Mouse (Mus musculus): ENCODE data around the gene Klhl29. TPM values are rescaled to one million over a fixed set of nuclear protein-coding genes. Genes with fewer than 3 reads are reported as not detected.

Gene Klhl29
- total RNA-seq (2014; rRNA removed) = 11.2 and 16.7 TPM in 2 replicates
- 2.8 and 3.0 TPM in 2 replicates for polyA plus RNA-seq (2015; fragmentation: Nextera tagmentation; extraction: Ambion mirVana)

GRCm38 (mm10) chr12:5375616-5376461, at the start of gene Klhl29:
Gene Klhl29 (minus strand): TSS chr12:5375682.
- Histone ChIP-seq H3K9me3 (ENCODE audit: low read length) (no peaks in the 10 kb centered on the region), H3K9ac (replicated peaks; ENCODE audit: low read length) (peak within 1 kb of the TSS; percentile 81), H3K27ac (peak within 1 kb of the TSS; percentile 89), H3K36me3 (ENCODE audit: insufficient read depth, low read length) (no peaks in the 10 kb centered on the region), H3K4me1 (ENCODE audit: insufficient read depth, low read length) (0 out of 2 replicates have a peak, but pooled peaks cover 11% of the 10 kb centered on the region), H3K27me3 (ENCODE audit: insufficient read depth, low read length) (no peaks in the 10 kb centered on the region), H3K4me2 (ENCODE audit: low read depth, low read length) (peak within 1 kb of the TSS; percentile 88), H3K4me3 (ENCODE audit: low read length) (peak within 1 kb of the TSS; percentile 92)
- peak; percentile 94 for DNase-seq (ENCODE audit: low spot score)
- 2% methylated on average over 53 of the region's 66 CpGs for WGBS
- TF ChIP-seq CTCF (IDR thresholded peaks at IDR 0.05; ENCODE audit: low read depth) = no peak
- ATAC-seq = peak; percentile 93

- TF ChIP-seq CTCF (IDR thresholded peaks at IDR 0.05; ENCODE audit: low read depth) = no peak
- no peak overlapping the region for H3K9ac ChIP-seq (replicated peaks; ENCODE audit: low read length)
- ATAC-seq (no peak), DNase-seq (ENCODE audit: low spot score) (no peak)
- H3K36me3 ChIP-seq (ENCODE audit: insufficient read depth, low read length) = no peaks in the 10 kb centered on the region
- 72% methylated on average over 4 of the region's 4 CpGs for WGBS
- no peak overlapping the region for H3K4me2 ChIP-seq (ENCODE audit: low read depth, low read length)
- H3K27me3 ChIP-seq (ENCODE audit: insufficient read depth, low read length) = no peaks in the 10 kb centered on the region
- peaks cover 5% of the 10 kb centered on the region; the same call in 1 of the 2 replicates for H3K4me1 ChIP-seq (ENCODE audit: insufficient read depth, low read length)
- no peaks in the 10 kb centered on the region for H3K9me3 ChIP-seq (ENCODE audit: low read length)
- H3K27ac ChIP-seq = no peak overlapping the region
- no peak overlapping the region for H3K4me3 ChIP-seq (ENCODE audit: low read length)
Measured at GRCm38 (mm10) chr12:5425276-5425675, 49.8 kb upstream of the Klhl29 start.

- Histone ChIP-seq H3K27ac (no peak overlapping the region), H3K4me2 (ENCODE audit: low read depth, low read length) (no peak overlapping the region), H3K4me1 (ENCODE audit: insufficient read depth, low read length) (peaks cover 8% of the 10 kb centered on the region; the same call in 1 of the 2 replicates), H3K9ac (replicated peaks; ENCODE audit: low read length) (no peak overlapping the region), H3K4me3 (ENCODE audit: low read length) (no peak overlapping the region), H3K36me3 (ENCODE audit: insufficient read depth, low read length) (no peaks in the 10 kb centered on the region), H3K9me3 (ENCODE audit: low read length) (no peaks in the 10 kb centered on the region), H3K27me3 (ENCODE audit: insufficient read depth, low read length) (no peaks in the 10 kb centered on the region)
- no peak for TF ChIP-seq CTCF (IDR thresholded peaks at IDR 0.05; ENCODE audit: low read depth)
- DNase-seq (ENCODE audit: low spot score) (no peak), ATAC-seq (no peak)
- WGBS = 14% methylated on average over 3 of the region's 3 CpGs
Measured at GRCm38 (mm10) chr12:5415806-5416205, 40.3 kb upstream of the Klhl29 start.

DNA sequence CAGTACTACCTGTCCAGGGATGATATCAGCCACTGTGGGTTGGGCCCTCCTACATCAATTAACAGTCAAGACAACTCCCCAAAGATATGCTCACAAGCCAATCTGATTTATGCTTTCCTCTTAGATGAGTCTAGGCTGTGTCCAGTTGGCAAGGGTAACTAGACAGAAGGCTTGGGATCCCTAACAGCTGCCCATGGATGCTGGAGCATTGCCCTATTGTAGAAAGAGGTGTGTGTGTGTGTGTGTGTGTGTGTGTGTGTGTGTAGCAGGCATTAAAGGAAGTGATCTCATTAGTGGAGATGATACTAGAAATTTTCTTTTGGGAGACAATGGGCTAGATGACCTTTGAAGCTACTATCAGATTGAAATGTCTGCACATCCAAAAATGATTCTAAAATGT, 38.5 kb upstream of the Klhl29 start:
- DNase-seq (ENCODE audit: low spot score) = peak; percentile 51
- H3K4me2 ChIP-seq (ENCODE audit: low read depth, low read length) = no peak overlapping the region
- no peak overlapping the region for H3K27ac ChIP-seq
- no peak for TF ChIP-seq CTCF (IDR thresholded peaks at IDR 0.05; ENCODE audit: low read depth)
- ATAC-seq = peak; percentile 34; the same call in 1 of the 2 replicates
- H3K9ac ChIP-seq (replicated peaks; ENCODE audit: low read length) = no peak overlapping the region
- H3K4me1 ChIP-seq (ENCODE audit: insufficient read depth, low read length) = peaks cover 16% of the 10 kb centered on the region
- no peaks in the 10 kb centered on the region for H3K9me3 ChIP-seq (ENCODE audit: low read length)
- H3K36me3 ChIP-seq (ENCODE audit: insufficient read depth, low read length) = no peaks in the 10 kb centered on the region
- no peaks in the 10 kb centered on the region for H3K27me3 ChIP-seq (ENCODE audit: insufficient read depth, low read length)
- no peak overlapping the region for H3K4me3 ChIP-seq (ENCODE audit: low read length)

DNA sequence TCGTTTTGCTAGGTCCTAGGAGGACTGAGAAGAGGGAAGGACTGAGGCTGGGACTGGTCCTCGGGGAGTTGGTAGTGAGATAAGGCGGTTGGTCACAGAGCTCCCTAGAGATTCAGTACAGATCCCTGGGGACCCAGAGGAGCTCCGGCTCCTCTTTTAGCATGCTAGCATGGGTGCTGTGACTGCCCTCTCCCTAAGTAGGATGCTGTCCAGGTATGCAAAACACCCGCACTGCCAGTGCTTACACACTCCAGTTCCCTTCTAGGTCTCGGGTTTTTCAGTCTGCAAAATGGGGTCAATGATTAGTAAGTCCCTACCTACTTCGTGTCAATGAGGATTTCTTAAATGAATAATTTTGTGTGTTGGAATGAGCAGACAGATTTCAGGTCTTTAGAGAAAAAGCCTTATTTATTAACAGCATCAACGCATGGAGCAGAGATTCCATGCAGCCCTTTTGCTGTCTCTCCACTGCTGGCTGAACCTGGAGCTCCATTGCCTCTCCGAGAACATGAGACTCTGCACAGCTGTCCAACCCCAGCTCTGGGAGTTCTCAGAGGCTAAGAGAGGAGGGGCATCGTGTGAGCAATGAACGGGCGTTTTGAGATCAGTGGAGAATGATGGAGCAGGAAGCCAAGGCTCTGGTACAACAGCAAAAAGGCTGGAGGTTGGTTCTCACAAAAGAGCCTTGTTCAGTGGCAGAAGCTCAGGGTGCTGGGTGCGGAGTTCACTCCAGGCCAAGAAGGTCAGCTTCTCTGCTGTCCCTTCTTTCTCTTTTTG, 36.5 kb upstream of the Klhl29 start:
- no peak for TF ChIP-seq CTCF (IDR thresholded peaks at IDR 0.05; ENCODE audit: low read depth)
- H3K36me3 ChIP-seq (ENCODE audit: insufficient read depth, low read length) = no peaks in the 10 kb centered on the region
- H3K4me3 ChIP-seq (ENCODE audit: low read length) = no peak overlapping the region
- no peak overlapping the region for H3K4me2 ChIP-seq (ENCODE audit: low read depth, low read length)
- DNase-seq (ENCODE audit: low spot score) (no peak), ATAC-seq (no peak)
- peaks cover 16% of the 10 kb centered on the region for H3K4me1 ChIP-seq (ENCODE audit: insufficient read depth, low read length)
- H3K27me3 ChIP-seq (ENCODE audit: insufficient read depth, low read length) = no peaks in the 10 kb centered on the region
- no peak overlapping the region for H3K27ac ChIP-seq
- H3K9me3 ChIP-seq (ENCODE audit: low read length) = no peaks in the 10 kb centered on the region
- 79% methylated on average over 13 of the region's 13 CpGs for WGBS
- H3K9ac ChIP-seq (replicated peaks; ENCODE audit: low read length) = no peak overlapping the region

GRCm38 (mm10) chr12:5411346-5411745, 35.9 kb upstream of the Klhl29 start:
- no peak for TF ChIP-seq CTCF (IDR thresholded peaks at IDR 0.05; ENCODE audit: low read depth)
- H3K9me3 ChIP-seq (ENCODE audit: low read length) = no peaks in the 10 kb centered on the region
- DNase-seq (ENCODE audit: low spot score) = no peak

More at GRCm38 (mm10) chr12:5411346-5411745, 35.9 kb upstream of the Klhl29 start:
- Histone ChIP-seq H3K9ac (replicated peaks; ENCODE audit: low read length) (no peak overlapping the region), H3K36me3 (ENCODE audit: insufficient read depth, low read length) (no peaks in the 10 kb centered on the region), H3K27me3 (ENCODE audit: insufficient read depth, low read length) (no peaks in the 10 kb centered on the region), H3K4me3 (ENCODE audit: low read length) (no peak overlapping the region), H3K4me2 (ENCODE audit: low read depth, low read length) (no peak overlapping the region), H3K27ac (no peak overlapping the region), H3K4me1 (ENCODE audit: insufficient read depth, low read length) (peaks cover 12% of the 10 kb centered on the region)
- no peak for ATAC-seq
- WGBS = 71% methylated on average over 4 of the region's 4 CpGs

Measured in hindbrain, postnatal 0 days (tissue).